Mouse (Mus musculus) kidney, embryonic 14.5 days (tissue): ENCODE measurements around the gene Mrc2. TPM values are rescaled to one million over a fixed set of nuclear protein-coding genes. Genes with fewer than 3 reads are reported as not detected.

Experiments used
- ATAC-seq: fragments of 200-750 bp; cut with Nextera tagmentation; 2 replicates; pipeline ENCODE4 v1.8.0; 2017; ENCODE audit warnings: moderate number of reproducible peaks, mild to moderate bottlenecking, moderate TSS enrichment, moderate library complexity; ENCODE audit not compliant: low FRiP score, low TSS enrichment
- H3K27ac ChIP-seq: fragments of 300-500 bp; sonication (generic); 2 replicates; pipeline ENCODE4 v1.5.1; 2014; ENCODE audit warnings: low read depth, mild to moderate bottlenecking, low read length, moderate library complexity, mixed read lengths
- H3K27me3 ChIP-seq: fragments of 300-500 bp; sonication (generic); 2 replicates; pipeline ENCODE4 v1.6.1; 2014; ENCODE audit warnings: mild to moderate bottlenecking, low read length; ENCODE audit not compliant: control insufficient read depth, insufficient read depth
- H3K36me3 ChIP-seq: fragments of 300-500 bp; sonication (generic); 2 replicates; pipeline ENCODE4 v1.6.1; 2014; ENCODE audit warnings: low read length, mixed read lengths; ENCODE audit not compliant: control insufficient read depth, insufficient read depth
- H3K4me1 ChIP-seq: fragments of 300-500 bp; sonication (generic); 2 replicates; pipeline ENCODE4 v1.6.1; 2014; ENCODE audit warnings: low read length, mixed read lengths; ENCODE audit not compliant: control insufficient read depth, insufficient read depth
- H3K4me2 ChIP-seq: fragments of 300-500 bp; sonication (generic); replicated peaks from 2 replicates; pipeline ENCODE4 v1.6.1; 2014; ENCODE audit warnings: low read depth, mild to moderate bottlenecking, low read length
- H3K4me3 ChIP-seq: fragments of 300-500 bp; sonication (generic); 2 replicates; pipeline ENCODE4 v1.5.1; 2014; ENCODE audit warnings: mild to moderate bottlenecking, low read length
- H3K9ac ChIP-seq: fragments of 300-500 bp; sonication (generic); 2 replicates; pipeline ENCODE4 v1.6.1; 2014; ENCODE audit warnings: low read depth, mild to moderate bottlenecking, low read length, moderate library complexity
- H3K9me3 ChIP-seq: fragments of 300-500 bp; sonication (generic); 2 replicates; pipeline ENCODE4 v1.6.1; 2016; ENCODE audit warnings: low read length; ENCODE audit not compliant: control insufficient read depth
- WGBS: fragments of 180-500 bp; shearing (Covaris S2); extraction: QIAGEN DNeasy Blood & Tissue Kit; methylation state at CpG from one replicate; pipeline ENCODE4 v1.1.7; 2014; 5-methylcytosine and 5-hydroxymethylcytosine counted together
- polyA plus RNA-seq: library from polyadenylated mRNA; unstranded; fragments of >200 nt; fragmentation: Nextera tagmentation; extraction: Ambion mirVana; gene quantifications from 2 replicates; pipeline ENCODE4 v1.2.1, GENCODE M21; 2014

The Mrc2 gene
- polyA plus RNA-seq, 1 experiment from 2014 or later = 11.5 TPM

GRCm38 (mm10) chr11:105332468-105332867, 40.0 kb downstream of the Mrc2 start:
- peaks cover 20% of the 10 kb centered on the region for H3K4me1 ChIP-seq
- H3K36me3 ChIP-seq = peaks cover 8% of the 10 kb centered on the region; the same call in 1 of the 2 replicates
- no peaks in the 10 kb centered on the region for H3K27me3 ChIP-seq
- no peak overlapping the region for H3K4me3 ChIP-seq
- no peak overlapping the region for H3K4me2 ChIP-seq
- WGBS = 66% methylated on average over 8 of the region's 8 CpGs
- ATAC-seq = 0 out of 2 replicates have a peak, but pooled peaks have one; percentile 29
- no peak overlapping the region for H3K27ac ChIP-seq
- H3K9ac ChIP-seq = no peak overlapping the region
- H3K9me3 ChIP-seq = no peaks in the 10 kb centered on the region

- 72% methylated on average over 8 of the region's 8 CpGs for WGBS
Observed at GRCm38 (mm10) chr11:105333867-105334670, 41.6 kb downstream of the Mrc2 start.

GRCm38 (mm10) chr11:105338596-105339390, 46.4 kb downstream of the Mrc2 start:
- H3K4me2 ChIP-seq = no peak overlapping the region
- H3K4me3 ChIP-seq = no peak overlapping the region
- peaks cover 40% of the 10 kb centered on the region for H3K36me3 ChIP-seq
- H3K27me3 ChIP-seq = no peaks in the 10 kb centered on the region
- 76% methylated on average over 12 of the region's 12 CpGs for WGBS
- no peaks in the 10 kb centered on the region for H3K9me3 ChIP-seq
- H3K4me1 ChIP-seq = no peaks in the 10 kb centered on the region
- H3K9ac ChIP-seq = no peak overlapping the region
- no peak for ATAC-seq
- H3K27ac ChIP-seq = no peak overlapping the region

More at GRCm38 (mm10) chr11:105333867-105334670, 41.6 kb downstream of the Mrc2 start:
- Histone ChIP-seq H3K27me3 (no peaks in the 10 kb centered on the region), H3K4me1 (peaks cover 20% of the 10 kb centered on the region), H3K36me3 (peaks cover 13% of the 10 kb centered on the region; the same call in 1 of the 2 replicates), H3K9ac (no peak overlapping the region), H3K9me3 (no peaks in the 10 kb centered on the region), H3K4me2 (no peak overlapping the region), H3K4me3 (no peak overlapping the region), H3K27ac (0 out of 2 replicates have a peak overlapping the region, but pooled peaks have one; percentile 42)
- no peak for ATAC-seq

DNA sequence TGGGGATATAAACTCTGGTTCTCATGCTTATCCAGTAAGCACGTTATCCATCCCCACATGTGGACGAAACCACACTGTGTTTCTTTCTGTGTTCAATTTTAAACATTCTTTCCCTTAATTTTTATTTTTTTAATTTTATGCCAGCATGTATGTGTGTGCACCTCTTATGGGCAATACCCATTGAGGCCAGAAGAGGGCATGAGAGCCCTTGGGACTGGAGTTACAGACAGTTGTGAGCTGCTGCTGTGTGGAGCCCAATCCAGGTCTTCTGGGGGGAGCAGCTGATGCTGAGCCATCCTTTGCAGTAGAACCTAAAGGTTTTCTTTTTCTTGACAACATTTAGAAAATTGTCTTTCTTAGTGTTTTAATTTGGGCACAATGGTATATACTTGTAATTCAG, 52.8 kb downstream of the Mrc2 start:
- Histone ChIP-seq H3K4me3 (no peak overlapping the region), H3K4me2 (no peak overlapping the region), H3K9me3 (no peaks in the 10 kb centered on the region), H3K4me1 (no peaks in the 10 kb centered on the region), H3K27me3 (no peaks in the 10 kb centered on the region), H3K9ac (no peak overlapping the region), H3K36me3 (peaks cover 65% of the 10 kb centered on the region), H3K27ac (no peak overlapping the region)
- ATAC-seq = no peak
- WGBS = 86% methylated on average over 2 of the region's 2 CpGs

DNA sequence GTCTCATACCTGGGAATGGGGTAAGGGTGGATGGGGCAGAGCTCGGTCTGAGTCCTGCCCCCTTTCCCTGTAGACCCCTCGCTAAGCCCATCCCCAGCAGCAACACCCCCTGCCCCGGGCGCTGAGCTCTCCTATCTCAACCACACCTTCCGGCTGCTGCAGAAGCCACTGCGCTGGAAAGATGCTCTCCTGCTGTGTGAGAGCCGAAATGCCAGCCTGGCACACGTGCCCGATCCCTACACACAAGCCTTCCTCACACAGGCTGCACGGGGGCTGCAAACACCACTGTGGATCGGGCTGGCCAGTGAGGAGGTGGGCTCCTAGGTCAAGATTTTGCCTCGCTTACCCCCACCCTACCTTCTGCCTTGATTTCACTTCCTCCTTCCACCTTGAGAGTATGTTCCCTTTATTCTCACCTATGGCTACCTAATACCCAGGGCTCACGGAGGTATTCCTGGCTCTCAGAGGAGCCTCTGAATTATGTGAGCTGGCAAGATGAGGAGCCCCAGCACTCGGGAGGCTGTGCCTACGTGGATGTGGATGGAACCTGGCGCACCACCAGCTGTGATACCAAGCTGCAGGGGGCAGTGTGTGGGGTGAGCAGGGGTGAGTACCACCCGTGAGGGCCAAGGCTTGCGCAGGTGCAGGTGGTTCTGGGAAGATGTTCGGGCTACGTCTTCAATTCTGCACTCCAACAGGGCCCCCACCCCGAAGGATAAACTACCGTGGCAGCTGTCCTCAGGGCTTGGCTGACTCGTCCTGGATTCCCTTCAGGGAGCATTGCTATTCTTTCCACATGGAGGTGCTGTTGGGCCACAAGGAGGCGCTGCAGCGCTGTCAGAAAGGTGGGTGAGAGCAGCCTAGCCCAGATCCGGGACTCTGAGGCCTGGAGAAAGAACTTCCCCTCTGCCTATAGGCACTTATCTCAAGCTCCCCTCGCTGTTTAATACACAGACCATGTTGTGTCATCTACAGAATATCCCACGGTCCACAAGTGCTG, 55.0 kb downstream of the Mrc2 start:
- Histone ChIP-seq H3K36me3 (peaks cover 46% of the 10 kb centered on the region; the same call in 1 of the 2 replicates), H3K27me3 (no peaks in the 10 kb centered on the region), H3K4me1 (peaks cover 6% of the 10 kb centered on the region), H3K9ac (no peak overlapping the region), H3K4me3 (no peak overlapping the region), H3K4me2 (no peak overlapping the region), H3K27ac (no peak overlapping the region), H3K9me3 (no peaks in the 10 kb centered on the region)
- WGBS = 69% methylated on average over 28 of the region's 28 CpGs
- ATAC-seq = peak; percentile 70

DNA sequence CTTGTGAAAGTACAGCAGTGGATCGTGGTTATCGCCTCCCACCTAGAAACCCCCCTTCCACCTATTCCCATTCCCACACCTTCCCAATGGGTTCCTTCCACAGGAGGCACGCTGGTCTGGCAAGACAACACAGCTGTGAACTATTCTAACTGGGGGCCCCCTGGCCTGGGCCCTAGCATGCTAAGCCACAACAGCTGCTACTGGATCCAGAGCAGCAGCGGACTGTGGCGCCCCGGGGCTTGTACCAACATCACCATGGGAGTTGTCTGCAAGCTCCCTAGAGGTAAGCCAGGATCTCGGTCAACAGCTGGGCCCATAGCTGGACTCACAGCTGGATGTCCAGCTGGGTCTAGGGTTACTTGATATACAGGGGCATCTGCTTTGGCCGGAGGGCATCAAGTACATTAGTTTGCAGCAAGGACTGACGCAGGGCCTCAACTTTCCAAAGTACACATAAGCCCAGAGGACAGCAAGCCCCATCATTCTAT, 56.1 kb downstream of the Mrc2 start:
- H3K36me3 ChIP-seq = peaks cover 38% of the 10 kb centered on the region; the same call in 1 of the 2 replicates
- no peak for ATAC-seq

GRCm38 (mm10) chr11:105349780-105350324, 57.4 kb downstream of the Mrc2 start:
- H3K4me1 ChIP-seq = peaks cover 19% of the 10 kb centered on the region
- peaks cover 35% of the 10 kb centered on the region; the same call in 1 of the 2 replicates for H3K36me3 ChIP-seq
- no peak overlapping the region for H3K4me2 ChIP-seq
- no peak for ATAC-seq
- no peak overlapping the region for H3K4me3 ChIP-seq
- no peak overlapping the region for H3K27ac ChIP-seq
- 91% methylated on average over 18 of the region's 19 CpGs for WGBS
- H3K9ac ChIP-seq = no peak overlapping the region
- H3K9me3 ChIP-seq = no peaks in the 10 kb centered on the region
- H3K27me3 ChIP-seq = no peaks in the 10 kb centered on the region

More for the DNA sequence above, 56.1 kb downstream of the Mrc2 start:
- H3K27ac ChIP-seq = no peak overlapping the region
- no peaks in the 10 kb centered on the region for H3K9me3 ChIP-seq
- no peak overlapping the region for H3K4me2 ChIP-seq
- no peak overlapping the region for H3K4me3 ChIP-seq
- H3K4me1 ChIP-seq = peaks cover 16% of the 10 kb centered on the region
- H3K27me3 ChIP-seq = no peaks in the 10 kb centered on the region
- H3K9ac ChIP-seq = no peak overlapping the region
- WGBS = 94% methylated on average over 9 of the region's 9 CpGs

GRCm38 (mm10) chr11:105350643-105351042, 58.2 kb downstream of the Mrc2 start:
- peaks cover 34% of the 10 kb centered on the region; the same call in 1 of the 2 replicates for H3K36me3 ChIP-seq
- no peak overlapping the region for H3K9ac ChIP-seq
- H3K4me2 ChIP-seq = no peak overlapping the region
- peaks cover 19% of the 10 kb centered on the region for H3K4me1 ChIP-seq
- no peak overlapping the region for H3K4me3 ChIP-seq
- H3K27me3 ChIP-seq = no peaks in the 10 kb centered on the region
- 85% methylated on average over 7 of the region's 7 CpGs for WGBS
- no peaks in the 10 kb centered on the region for H3K9me3 ChIP-seq
- no peak for ATAC-seq
- H3K27ac ChIP-seq = no peak overlapping the region
